Mouse (Mus musculus): ENCODE data around the gene Bnc2. TPM values are rescaled to one million over a fixed set of nuclear protein-coding genes. Genes with fewer than 3 reads are reported as not detected.

Gene Bnc2
- total RNA-seq, 2 experiments from 2014 or later = 2.8 to 8.7 TPM

DNA sequence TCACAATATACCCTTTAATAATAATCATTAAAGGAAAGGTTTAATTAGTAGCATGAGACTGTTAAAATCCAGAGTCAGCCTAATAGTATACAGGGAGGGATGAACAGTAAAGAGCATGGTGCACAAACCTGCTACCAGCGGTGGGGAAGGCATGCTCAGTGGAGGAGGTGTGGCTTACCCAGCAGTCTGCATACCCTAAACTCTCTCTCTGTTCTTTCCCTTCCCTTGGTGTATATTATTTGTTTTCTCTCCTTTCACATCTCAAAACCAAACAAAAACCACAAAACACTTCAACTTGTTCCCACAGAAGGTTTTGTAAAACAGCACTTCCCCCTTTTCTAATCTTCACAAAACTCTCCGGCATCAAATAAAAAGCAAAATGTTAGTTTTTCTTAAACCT, 202.4 kb downstream of the Bnc2 start:
- intact Hi-C loops (cut with DNase I) = no loop called here
- TF ChIP-seq CTCF (IDR thresholded peaks at IDR 0.05) = no peak
- Histone ChIP-seq H3K27ac (no peak overlapping the region), H3K4me3 (no peak overlapping the region)
- DNase-seq = no peak

DNA sequence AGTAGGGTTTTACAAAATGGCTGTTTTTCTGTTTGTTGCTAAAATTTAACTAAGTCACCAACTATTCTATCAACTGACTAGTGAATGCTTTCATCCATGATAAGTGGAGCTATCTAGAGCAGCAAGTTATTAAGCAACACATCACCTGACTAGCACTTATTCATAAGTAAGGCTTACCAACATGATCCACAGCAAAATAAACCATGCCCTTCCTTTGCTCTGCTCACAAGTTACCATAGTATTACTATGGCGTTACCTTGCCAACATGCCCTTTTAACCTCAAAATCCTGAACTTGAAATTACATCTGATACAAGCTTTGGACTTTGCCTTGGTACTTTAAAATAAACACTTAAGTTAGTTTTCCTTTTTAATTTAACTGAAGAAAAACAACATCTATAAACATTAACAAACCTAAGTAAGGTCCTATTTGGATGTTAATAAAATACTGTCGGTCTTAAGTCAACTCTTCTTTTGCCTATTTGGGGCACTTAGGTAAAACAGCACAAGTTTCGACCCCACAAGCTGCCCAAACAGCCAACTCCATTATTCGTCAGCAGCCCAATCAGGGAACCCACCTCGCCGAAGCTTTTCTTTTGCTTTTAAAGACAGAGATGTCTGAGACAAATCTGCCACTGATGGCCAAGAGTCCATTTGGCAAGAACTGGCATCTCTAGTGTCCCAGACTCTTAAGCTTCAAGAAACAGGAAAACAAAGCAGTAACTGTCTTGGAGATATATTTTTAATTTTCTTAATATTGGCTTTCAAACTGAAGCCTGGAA, 204.8 kb downstream of the Bnc2 start:
- no peak overlapping the region for H3K4me3 ChIP-seq
- intact Hi-C loops (cut with DNase I) = no loop called here
- no peak for DNase-seq
- no peak for TF ChIP-seq CTCF (IDR thresholded peaks at IDR 0.05)
- H3K27ac ChIP-seq = no peak overlapping the region

DNA sequence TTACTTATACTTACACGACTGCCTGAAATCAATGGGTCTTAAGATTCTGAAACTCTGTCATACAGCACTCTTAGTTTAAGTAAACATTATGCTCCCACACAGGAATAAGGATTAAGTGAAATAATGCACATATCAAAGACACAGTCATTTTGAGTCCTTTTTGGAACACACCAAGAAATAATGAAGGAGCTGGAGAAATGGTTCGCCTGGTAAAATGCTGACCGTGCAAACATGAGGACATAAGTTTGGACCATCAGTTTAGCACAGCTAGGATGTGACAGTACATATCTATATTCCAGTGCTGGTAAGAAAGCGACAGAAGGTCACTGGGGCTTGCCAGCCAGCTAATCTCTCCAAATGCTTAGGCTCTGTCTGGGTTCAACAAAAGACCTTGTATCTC, 205.7 kb downstream of the Bnc2 start:
- H3K4me3 ChIP-seq = no peak overlapping the region
- DNase-seq = no peak
- intact Hi-C loops (cut with DNase I) = no loop called here
- no peak for TF ChIP-seq CTCF (IDR thresholded peaks at IDR 0.05)
- no peak overlapping the region for H3K27ac ChIP-seq

DNA sequence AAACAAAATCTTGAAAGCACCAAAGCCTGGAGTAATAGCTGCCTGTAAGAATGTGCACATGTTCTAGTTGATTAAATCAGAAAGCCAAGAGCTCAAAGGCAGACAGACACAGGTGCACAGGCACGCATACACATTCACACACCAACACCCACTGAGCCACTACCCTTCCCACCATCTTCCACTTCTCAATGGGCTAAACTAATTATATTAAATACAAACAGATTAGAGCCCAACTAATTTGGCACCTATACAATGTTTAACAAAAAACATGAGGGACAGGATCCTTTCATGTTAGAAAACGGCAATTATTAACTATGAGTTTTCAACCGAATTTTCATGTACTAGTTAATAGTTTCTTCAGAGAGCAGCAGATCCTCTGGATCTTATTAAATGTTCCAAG, 207.4 kb downstream of the Bnc2 start:
- no peak for DNase-seq
- intact Hi-C loops (cut with DNase I) = no loop called here
- Histone ChIP-seq H3K4me3 (no peak overlapping the region), H3K27ac (no peak overlapping the region)
- TF ChIP-seq CTCF (IDR thresholded peaks at IDR 0.05) = no peak

DNA sequence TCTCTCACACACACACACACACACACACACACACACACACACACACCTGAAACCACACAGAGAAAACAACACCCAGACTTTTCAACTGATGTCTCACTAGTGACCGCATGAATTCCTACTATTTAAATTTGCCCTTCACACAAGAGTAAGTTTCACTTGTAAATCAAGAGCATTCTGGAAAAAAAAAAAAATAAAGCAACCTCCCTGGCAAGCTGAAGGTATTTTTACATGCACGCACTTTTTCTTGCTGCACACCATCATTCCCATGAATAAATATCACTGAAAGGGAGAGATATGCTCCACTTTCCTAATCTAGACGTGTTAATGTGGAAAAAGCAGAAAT, 216.9 kb downstream of the Bnc2 start:
- intact Hi-C loops (cut with DNase I) = no loop called here
- no peak overlapping the region for H3K27ac ChIP-seq
- TF ChIP-seq CTCF (IDR thresholded peaks at IDR 0.05) = no peak
- no peak overlapping the region for H3K4me3 ChIP-seq
- DNase-seq = no peak

DNA sequence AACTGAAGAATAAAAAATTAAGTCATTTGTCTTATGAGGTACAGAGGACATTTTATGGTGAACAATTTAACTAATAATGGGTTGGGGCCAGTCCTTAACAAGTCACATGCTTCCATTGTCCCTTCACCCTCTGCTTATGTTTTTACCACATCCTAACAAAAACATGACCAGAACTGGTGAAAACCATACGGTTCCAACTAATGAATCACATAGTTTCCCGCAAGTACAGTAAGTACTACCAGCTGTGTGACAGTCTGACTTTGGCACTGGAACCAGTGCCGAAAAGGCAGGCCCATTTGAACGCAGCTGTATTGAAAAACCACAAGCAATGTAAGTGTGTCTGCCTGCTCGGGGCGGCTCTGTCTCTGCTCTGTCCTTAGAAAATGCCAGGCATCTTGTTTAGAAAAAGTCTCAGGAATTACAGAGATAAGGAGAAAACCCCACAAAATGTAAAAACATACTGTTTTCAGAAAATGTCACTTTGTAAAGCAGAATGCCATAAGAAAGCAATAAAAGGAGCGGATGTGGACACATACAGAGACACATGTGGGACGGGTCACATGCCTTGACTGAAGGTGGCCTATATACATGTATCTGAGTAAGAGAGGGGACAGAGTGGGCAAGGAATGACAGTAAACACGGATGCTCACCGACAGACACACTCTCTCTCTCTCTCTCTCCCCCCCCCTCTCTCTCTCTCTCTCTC, 217.4 kb downstream of the Bnc2 start:
- DNase-seq = peak; percentile 32
- intact Hi-C loops (cut with DNase I) = no loop called here
- no peak overlapping the region for H3K27ac ChIP-seq
- no peak overlapping the region for H3K4me3 ChIP-seq
- no peak for TF ChIP-seq CTCF (IDR thresholded peaks at IDR 0.05)

DNA sequence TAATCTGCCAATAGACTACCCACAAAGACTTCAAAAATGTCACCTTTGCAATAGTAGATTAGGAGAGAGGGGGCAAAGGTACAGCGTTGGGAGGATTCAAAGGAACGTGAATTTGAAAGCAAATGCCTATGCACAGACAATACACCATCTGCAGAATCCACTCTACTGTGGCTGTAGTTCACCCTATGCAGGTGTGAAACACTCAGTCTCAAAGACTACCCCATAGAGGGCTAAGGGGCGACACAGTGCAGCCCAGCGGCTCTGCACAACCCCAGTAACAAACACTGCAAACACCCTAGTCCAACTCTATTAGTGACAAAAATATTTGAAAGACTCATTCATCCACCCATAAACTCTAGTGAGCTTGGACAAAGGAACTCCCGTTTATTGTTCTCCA, 218.2 kb downstream of the Bnc2 start:
- no peak for DNase-seq
- peak overlapping the region; percentile 3; the same call in 1 of the 2 replicates for H3K27ac ChIP-seq
- intact Hi-C loops (cut with DNase I) = no loop called here
- H3K4me3 ChIP-seq = no peak overlapping the region; the same call in 1 of the 2 replicates
- no peak for TF ChIP-seq CTCF (IDR thresholded peaks at IDR 0.05)

DNA sequence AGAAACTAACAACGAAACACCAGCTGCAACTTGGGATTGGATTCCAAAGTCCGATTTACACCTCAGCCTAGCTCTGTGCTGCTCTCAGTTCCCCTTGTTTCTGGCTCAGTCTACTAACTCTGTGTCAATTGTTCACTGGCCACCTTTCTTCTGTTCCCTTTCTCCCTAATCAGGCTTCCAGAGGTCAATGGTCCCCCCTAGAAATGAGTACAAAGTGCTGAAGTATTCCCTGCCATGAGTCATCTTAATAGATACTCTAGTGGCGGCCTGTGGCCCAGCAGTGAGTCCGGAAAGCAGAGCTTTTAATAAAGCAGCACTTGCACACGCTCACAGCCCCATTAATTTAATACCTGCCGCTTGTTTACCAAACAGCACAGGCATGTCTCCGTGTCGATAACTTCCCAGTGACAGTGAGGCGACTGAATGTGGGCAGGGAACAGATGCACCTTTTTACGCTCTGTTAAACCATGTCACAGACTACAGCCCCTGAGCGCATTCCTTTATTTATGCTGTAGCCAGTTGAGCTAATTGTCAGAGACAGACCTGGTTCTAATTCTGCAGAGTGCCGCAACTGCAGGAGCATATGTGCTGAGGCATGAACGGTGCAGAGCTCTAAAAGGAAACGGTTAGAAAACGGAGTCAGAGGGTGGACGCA, 218.8 kb downstream of the Bnc2 start:
- no peak for DNase-seq
- Histone ChIP-seq H3K27ac (peak overlapping the region; percentile 3; the same call in 1 of the 2 replicates), H3K4me3 (peak overlapping the region; percentile 27; the same call in 1 of the 2 replicates)
- no peak for TF ChIP-seq CTCF (IDR thresholded peaks at IDR 0.05)
- intact Hi-C loops (cut with DNase I) = no loop called here

DNA sequence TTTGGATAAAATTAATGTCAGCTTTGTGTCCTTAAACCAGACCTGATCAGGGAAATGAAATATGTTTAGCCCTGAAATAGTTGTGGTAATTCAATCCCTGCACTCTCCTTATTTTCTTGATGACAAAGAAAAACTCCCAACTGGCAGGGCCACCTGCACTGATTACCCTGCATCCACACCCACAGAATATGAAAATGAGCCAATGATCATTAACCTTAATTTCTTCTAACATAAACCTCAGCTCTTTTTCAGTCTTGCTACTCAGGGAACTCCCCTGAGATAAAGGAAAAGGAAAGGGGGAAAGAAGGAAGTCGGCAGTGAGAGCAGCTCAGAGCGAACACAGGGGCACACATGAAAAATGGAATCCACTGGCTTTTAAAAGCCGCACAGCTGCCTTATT, 220.6 kb downstream of the Bnc2 start:
- Histone ChIP-seq H3K27ac (no peak overlapping the region), H3K4me3 (no peak overlapping the region)
- intact Hi-C loops (cut with DNase I) = no loop called here
- DNase-seq = no peak
- no peak for TF ChIP-seq CTCF (IDR thresholded peaks at IDR 0.05)

DNA sequence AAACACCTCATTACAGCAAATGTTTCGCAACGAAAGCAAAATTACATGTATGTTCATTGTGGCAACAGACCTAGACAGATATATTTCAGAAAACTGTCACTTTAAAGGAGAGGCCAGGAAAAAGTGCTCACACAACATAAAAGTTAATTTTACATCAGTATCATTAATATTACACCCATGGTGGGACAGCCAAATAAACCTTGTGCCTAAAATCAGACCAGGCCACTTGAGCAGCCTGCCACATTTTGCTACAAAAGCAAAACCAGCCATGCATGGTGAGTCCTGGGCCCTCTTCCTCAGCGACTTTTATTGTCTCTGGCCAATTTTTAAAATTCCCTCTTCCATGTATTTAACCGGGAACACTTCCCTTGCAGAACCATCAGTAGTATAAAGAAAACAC, 221.5 kb downstream of the Bnc2 start:
- no peak overlapping the region for H3K4me3 ChIP-seq
- H3K27ac ChIP-seq = no peak overlapping the region
- intact Hi-C loops (cut with DNase I) = no loop called here
- no peak for TF ChIP-seq CTCF (IDR thresholded peaks at IDR 0.05)
- DNase-seq = no peak

DNA sequence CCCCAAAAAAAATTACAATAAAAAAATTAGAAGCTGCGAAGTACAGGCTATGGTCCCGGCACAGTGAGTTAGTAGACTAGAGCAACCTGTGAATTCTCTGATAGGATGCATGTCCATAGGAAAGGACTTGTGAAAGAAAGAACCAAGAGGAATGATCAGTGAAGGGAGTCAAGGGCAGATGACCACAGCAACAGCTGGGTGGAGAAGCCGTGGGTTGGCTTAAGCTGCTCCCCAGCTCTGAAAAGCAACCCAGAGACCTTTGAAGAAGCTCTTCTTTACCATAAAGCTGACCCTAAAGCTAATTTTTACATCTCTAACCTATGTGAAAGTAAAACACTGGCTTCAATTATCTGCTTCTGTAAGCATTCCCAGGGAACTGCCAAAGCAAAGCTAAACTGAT, 222.4 kb downstream of the Bnc2 start:
- no peak for TF ChIP-seq CTCF (IDR thresholded peaks at IDR 0.05)
- Histone ChIP-seq H3K27ac (no peak overlapping the region), H3K4me3 (no peak overlapping the region)
- intact Hi-C loops (cut with DNase I) = no loop called here
- DNase-seq = no peak

DNA sequence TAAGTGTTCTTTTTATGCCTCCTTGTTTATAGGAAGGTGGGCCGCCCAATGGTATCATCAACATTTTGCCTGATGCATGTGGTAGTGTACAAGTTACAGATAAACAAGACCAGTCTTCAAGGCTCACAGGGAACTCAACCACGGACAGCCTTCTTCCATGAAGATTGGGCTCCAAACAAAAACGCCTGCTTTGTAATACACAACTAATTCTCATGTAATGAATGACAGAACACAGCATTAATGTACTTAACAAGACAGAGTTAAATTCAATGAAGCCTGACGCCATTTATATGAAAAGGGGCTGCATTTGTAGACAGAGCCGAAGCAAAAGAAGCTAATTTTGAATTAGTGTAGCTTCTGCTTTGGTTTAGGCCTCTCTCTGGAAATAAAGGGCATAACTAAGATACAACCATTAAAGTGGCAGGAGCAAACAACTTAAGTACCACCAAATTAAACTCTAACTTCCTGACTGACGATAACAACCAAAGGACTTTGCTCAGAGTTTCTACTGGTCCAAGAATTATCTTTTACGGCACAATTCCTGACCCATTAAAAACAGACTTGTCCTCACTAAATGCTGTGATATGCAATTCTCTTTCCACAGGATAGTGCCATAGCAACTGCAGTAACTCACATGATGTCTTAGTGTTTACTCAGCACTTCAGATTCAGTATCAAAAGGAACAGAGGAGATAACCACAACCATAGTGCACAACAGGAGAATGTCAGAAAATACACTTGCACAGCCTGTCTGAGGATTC, 225.6 kb downstream of the Bnc2 start:
- intact Hi-C loops (cut with DNase I) = no loop called here
- H3K4me3 ChIP-seq = no peak overlapping the region
- TF ChIP-seq CTCF (IDR thresholded peaks at IDR 0.05) = no peak
- no peak overlapping the region for H3K27ac ChIP-seq
- DNase-seq = no peak

DNA sequence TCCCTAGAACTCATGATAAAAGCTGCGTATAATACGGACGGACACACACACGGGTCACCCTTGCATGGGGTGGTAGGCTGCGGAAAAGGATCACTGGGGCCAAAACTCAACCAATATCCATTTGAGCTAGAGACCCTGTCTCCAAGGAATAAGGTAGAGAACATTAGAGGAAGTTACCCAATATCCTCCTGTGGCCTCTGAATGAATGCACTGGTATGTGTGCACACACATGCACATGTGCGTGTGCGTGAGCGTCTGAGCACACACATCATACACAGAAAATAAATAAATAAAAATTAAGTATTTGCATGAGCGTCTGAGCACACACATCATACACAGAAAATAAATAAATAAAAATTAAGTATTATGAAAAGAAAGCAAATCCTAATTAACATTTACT, 241.8 kb downstream of the Bnc2 start:
- DNase-seq = no peak
- H3K27ac ChIP-seq = no peak overlapping the region
- no peak for TF ChIP-seq CTCF (IDR thresholded peaks at IDR 0.05)
- no peak overlapping the region for H3K4me3 ChIP-seq
- intact Hi-C loops (cut with DNase I) = no loop called here

Measured in gastrocnemius, adult 2 months (tissue).